Mouse (Mus musculus) forebrain, embryonic 14.5 days (tissue): Measurements from ENCODE around the gene Fam160a1. TPM values are rescaled to one million over a fixed set of nuclear protein-coding genes. Genes with fewer than 3 reads are reported as not detected.

Experiments used
- ATAC-seq: fragments of 200-750 bp; cut with Nextera tagmentation; 2 replicates; pipeline ENCODE4 v1.8.0; 2017; ENCODE audit warnings: mild to moderate bottlenecking, moderate library complexity
- DNase-seq: peaks from one replicate; pipeline ENCODE4 v3.0.0-alpha.2; 2015; ENCODE audit warnings: low spot score
- H3K27ac ChIP-seq: fragments of 300-500 bp; sonication (generic); 2 replicates; pipeline ENCODE4 v1.5.1; 2014; ENCODE audit warnings: low read depth, mild to moderate bottlenecking, control low read depth, low read length, moderate library complexity
- H3K27me3 ChIP-seq: fragments of 300-500 bp; sonication (generic); replicated peaks from 2 replicates; pipeline ENCODE4 v1.6.1; 2014; ENCODE audit warnings: low read length, control low read depth, mixed read lengths; ENCODE audit not compliant: control insufficient read depth, insufficient read depth
- H3K36me3 ChIP-seq: fragments of 300-500 bp; sonication (generic); 2 replicates; pipeline ENCODE4 v1.6.1; 2014; ENCODE audit warnings: low read length, control low read depth; ENCODE audit not compliant: control insufficient read depth, insufficient read depth
- H3K4me1 ChIP-seq: fragments of 300-500 bp; sonication (generic); 2 replicates; pipeline ENCODE4 v1.6.1; 2014; ENCODE audit warnings: antibody characterized with exemption, low read length, control low read depth; ENCODE audit not compliant: control insufficient read depth, insufficient read depth
- H3K4me2 ChIP-seq: fragments of 300-500 bp; sonication (generic); 2 replicates; pipeline ENCODE4 v1.6.1; 2014; ENCODE audit warnings: mild to moderate bottlenecking, control low read depth, low read length
- H3K4me3 ChIP-seq: fragments of 300-500 bp; sonication (generic); 2 replicates; pipeline ENCODE4 v1.5.1; 2014; ENCODE audit warnings: low read depth, low read length, control low read depth
- H3K9ac ChIP-seq: fragments of 300-500 bp; sonication (generic); 2 replicates; pipeline ENCODE4 v1.6.1; 2014; ENCODE audit warnings: mild to moderate bottlenecking, low read length, control low read depth, moderate library complexity
- H3K9me3 ChIP-seq: fragments of 300-500 bp; sonication (generic); replicated peaks from 2 replicates; pipeline ENCODE4 v1.6.1; 2016; ENCODE audit warnings: low read length, control low read depth, mixed read lengths; ENCODE audit not compliant: control insufficient read depth
- WGBS: fragments of 180-500 bp; shearing (Covaris S2); extraction: QIAGEN DNeasy Blood & Tissue Kit; methylation state at CpG from one replicate; pipeline ENCODE4 v1.1.7; 2014; 5-methylcytosine and 5-hydroxymethylcytosine counted together
- polyA plus RNA-seq: library from polyadenylated mRNA; unstranded; fragments of >200 nt; fragmentation: Nextera tagmentation; extraction: Ambion mirVana; gene quantifications from 2 replicates; pipeline ENCODE4 v1.2.1, GENCODE M21; 2014

Fam160a1 gene
- polyA plus RNA-seq, 1 experiment from 2014 or later = 0.51 TPM

DNA sequence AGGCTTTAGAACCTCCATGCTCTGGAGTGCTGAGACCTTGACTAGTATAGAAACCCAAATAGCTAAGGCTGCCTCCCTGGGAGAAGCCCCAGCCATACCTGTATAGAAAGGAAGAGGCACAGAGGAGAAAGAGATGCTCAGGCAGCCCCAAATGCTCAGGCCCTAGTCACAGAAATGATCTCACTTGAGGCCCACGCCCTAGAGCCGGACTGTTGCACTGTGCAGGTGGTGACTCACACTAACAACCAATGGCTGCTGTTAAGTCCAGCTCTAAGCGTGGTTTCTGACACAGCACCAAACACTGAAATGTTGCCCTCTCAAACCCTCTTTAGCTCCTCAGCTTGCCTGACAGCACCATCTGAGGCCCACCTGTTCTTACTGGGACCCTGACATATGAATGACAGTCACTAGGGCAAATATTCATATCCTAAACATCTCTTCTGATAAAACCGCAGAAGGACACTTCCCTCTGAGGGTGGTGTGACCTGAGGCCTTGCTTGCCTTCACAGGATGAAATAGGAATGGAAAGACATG, 101.3 kb downstream of the Fam160a1 start:
- Histone ChIP-seq H3K36me3 (no peaks in the 10 kb centered on the region), H3K27me3 (no peaks in the 10 kb centered on the region), H3K4me1 (no peaks in the 10 kb centered on the region), H3K4me3 (no peak overlapping the region), H3K9me3 (no peaks in the 10 kb centered on the region), H3K9ac (no peak overlapping the region), H3K4me2 (no peak overlapping the region), H3K27ac (no peak overlapping the region)
- no peak for ATAC-seq
- no peak for DNase-seq
- 91% methylated on average over 4 of the region's 4 CpGs for WGBS

DNA sequence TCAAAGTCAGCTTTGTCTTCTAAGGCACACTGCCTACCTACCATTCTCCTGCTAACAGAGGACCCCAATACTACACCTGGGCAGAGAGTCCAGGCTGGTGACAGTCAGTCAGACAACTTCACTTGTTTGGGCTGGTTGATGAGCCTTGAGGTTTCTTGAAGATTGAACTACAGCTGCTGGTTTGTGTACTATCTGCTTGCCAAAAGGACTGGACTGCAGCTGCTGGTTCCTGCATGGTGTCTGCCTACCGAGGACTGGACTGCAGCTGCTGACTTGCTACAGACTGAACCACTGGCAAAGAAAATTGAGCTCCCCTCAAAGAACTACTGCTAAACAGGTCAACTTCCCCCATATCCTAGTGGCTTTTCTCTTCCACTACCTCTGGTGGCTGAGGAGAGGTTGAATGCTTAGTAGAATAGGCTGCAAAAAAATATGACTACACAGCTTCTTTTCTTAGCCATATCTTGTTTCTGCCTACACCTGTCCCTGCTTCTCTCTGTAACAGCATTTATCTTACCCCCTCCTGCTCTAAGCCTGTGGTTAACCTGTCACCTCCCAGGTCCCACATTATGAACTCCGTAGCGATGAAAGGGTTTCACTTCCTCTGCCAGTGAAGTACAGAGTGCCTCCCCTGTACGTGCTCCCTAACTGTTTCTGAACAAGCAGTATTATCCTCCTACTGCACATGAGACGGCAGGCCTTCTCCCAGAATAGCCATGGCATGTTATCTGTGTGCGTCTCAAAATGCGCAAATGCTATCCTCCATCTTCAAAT, 103.0 kb downstream of the Fam160a1 start:
- no peak overlapping the region for H3K4me3 ChIP-seq
- WGBS = 87% methylated on average over 7 of the region's 7 CpGs

DNA sequence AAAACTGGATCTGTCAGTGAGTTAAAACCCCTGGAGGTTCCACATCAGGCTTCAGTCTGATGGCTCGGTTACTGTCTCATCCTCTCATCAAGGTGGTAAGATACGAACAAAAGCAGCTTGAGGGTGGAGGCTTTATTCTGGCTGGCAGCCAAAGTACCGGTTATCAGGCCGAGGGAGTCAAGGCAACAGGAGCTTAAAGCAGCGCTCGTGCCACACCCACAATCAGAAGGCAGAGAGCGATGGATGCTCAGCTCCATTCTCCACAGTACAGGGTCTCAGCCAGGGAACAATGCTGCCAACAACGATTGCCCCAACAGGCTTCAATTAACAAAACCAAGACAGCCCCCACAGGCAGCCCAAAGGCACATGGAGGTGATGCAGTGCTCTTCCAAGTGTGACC, 106.4 kb downstream of the Fam160a1 start:
- ATAC-seq = no peak
- 31% methylated on average over 8 of the region's 8 CpGs for WGBS
- no peaks in the 10 kb centered on the region for H3K27me3 ChIP-seq

More for the DNA sequence above, 103.0 kb downstream of the Fam160a1 start:
- Histone ChIP-seq H3K9me3 (no peaks in the 10 kb centered on the region), H3K36me3 (no peaks in the 10 kb centered on the region), H3K4me1 (no peaks in the 10 kb centered on the region), H3K9ac (no peak overlapping the region), H3K4me2 (no peak overlapping the region), H3K27me3 (no peaks in the 10 kb centered on the region), H3K27ac (no peak overlapping the region)
- DNase-seq (no peak), ATAC-seq (no peak)

DNA sequence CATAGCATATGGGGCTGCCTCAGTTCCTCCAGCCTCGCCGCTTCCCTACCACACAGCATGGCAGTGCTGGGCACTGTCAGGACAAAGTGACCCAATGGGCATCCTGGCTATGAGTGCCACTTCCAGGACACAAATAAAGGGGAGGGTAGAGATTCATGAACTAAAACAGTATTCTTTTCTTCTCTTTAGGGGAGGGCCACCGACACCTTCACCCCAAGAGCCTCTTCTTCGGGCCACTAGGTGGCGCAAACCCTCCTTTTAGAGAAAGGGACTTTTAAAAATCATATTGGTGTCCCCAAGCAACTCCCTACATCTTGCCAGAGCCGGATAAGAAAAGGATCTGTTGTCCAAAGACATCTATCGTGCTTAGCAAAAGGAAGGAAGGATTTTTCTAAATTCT, 109.7 kb downstream of the Fam160a1 start:
- Histone ChIP-seq H3K4me3 (no peak overlapping the region), H3K4me2 (no peak overlapping the region), H3K4me1 (no peaks in the 10 kb centered on the region), H3K27ac (no peak overlapping the region), H3K36me3 (no peaks in the 10 kb centered on the region), H3K27me3 (no peaks in the 10 kb centered on the region), H3K9me3 (no peaks in the 10 kb centered on the region), H3K9ac (no peak overlapping the region)
- DNase-seq = peak; percentile 66
- ATAC-seq = peak; percentile 52
- WGBS = 36% methylated on average over 7 of the region's 7 CpGs

More for the DNA sequence above, 106.4 kb downstream of the Fam160a1 start:
- H3K4me1 ChIP-seq = no peaks in the 10 kb centered on the region
- H3K4me2 ChIP-seq = no peak overlapping the region
- H3K36me3 ChIP-seq = no peaks in the 10 kb centered on the region
- H3K4me3 ChIP-seq = no peak overlapping the region
- no peak for DNase-seq
- H3K9ac ChIP-seq = no peak overlapping the region
- H3K27ac ChIP-seq = no peak overlapping the region
- no peaks in the 10 kb centered on the region for H3K9me3 ChIP-seq

DNA sequence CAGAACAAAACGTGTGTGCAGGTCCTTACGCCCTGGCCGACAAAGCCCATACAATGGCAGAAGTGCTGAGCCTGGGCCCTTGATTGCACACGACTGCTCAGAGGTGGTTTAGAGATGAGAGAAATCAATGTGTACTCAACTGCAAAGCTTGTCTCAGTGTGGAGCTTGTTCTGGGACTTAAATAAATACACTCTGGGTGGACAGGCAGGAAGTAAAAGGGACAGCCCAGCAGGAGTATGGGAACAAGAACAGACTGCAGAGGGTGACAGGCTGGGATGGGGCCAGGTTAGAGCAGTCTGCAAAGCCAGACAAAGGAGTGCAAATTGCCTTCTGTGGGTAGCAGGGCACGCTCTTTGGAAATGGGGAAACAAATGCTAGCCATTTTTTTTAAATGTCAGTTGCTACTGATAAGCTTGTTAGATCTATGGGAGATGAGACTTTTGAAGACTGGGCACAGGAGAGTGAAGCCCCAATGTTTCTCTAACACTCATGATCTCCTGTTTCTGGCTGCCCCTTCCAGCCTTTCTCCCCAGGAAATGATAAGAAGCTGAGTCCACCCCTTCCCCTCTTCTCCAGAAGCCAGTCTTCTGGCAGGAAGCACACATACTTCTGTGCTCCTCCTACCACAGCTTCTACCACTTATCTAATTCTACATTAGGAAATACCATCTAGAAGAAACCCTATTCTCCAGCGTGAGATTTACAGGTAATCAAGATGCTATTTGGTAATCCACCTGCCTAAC, 113.8 kb downstream of the Fam160a1 start:
- H3K4me3 ChIP-seq = no peak overlapping the region
- H3K9ac ChIP-seq = no peak overlapping the region
- no peaks in the 10 kb centered on the region for H3K4me1 ChIP-seq
- DNase-seq (peak; percentile 11), ATAC-seq (no peak)
- H3K36me3 ChIP-seq = no peaks in the 10 kb centered on the region
- H3K9me3 ChIP-seq = no peaks in the 10 kb centered on the region
- H3K27me3 ChIP-seq = no peaks in the 10 kb centered on the region
- no peak overlapping the region for H3K4me2 ChIP-seq
- 53% methylated on average over 6 of the region's 6 CpGs for WGBS
- H3K27ac ChIP-seq = no peak overlapping the region

DNA sequence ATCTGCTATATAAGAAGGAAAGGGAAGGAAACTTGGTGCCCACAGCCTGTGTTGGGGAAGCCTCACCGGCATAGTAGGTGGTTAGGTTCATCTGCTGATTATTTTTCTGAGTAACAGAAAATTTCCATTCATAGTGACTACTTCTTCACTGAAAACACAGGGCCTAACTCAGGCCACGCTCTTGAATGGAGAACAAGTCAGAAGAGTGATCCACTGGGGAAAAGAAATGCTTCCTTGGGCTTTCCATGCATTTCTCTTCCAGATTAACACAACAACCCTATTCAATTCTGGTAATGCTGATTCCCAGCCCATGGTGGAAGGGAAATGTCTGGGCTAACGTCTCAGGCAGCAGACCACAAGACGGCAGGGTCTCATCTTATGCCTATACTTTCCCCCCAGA, 118.6 kb downstream of the Fam160a1 start:
- ATAC-seq (no peak), DNase-seq (no peak)
- no peak overlapping the region for H3K4me2 ChIP-seq
- no peak overlapping the region for H3K4me3 ChIP-seq
- H3K27ac ChIP-seq = no peak overlapping the region
- no peak overlapping the region for H3K9ac ChIP-seq
- no peaks in the 10 kb centered on the region for H3K36me3 ChIP-seq
- H3K27me3 ChIP-seq = no peaks in the 10 kb centered on the region
- H3K4me1 ChIP-seq = no peaks in the 10 kb centered on the region
- no peaks in the 10 kb centered on the region for H3K9me3 ChIP-seq
- 80% methylated on average over 4 of the region's 4 CpGs for WGBS

DNA sequence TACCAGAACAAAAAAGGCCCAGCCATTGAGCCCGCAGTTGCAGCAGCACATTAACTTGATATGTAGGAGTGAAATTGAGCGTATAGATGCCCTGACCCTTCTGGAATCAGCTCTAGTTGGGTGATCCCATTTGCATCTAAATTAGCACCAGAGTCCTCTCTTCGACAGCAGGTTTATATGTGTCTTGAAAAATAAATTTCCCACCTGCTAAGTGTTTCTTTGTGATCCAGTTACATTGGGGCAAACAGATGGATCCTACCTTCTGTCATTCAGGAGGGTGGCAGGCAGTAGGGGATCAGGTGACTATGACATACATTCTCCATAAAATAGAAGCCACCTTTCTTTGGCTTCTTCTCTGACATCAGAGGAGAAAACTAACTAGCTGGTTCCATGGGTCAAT, 122.0 kb downstream of the Fam160a1 start:
- DNase-seq (no peak), ATAC-seq (no peak)
- 71% methylated on average over 3 of the region's 3 CpGs for WGBS

DNA sequence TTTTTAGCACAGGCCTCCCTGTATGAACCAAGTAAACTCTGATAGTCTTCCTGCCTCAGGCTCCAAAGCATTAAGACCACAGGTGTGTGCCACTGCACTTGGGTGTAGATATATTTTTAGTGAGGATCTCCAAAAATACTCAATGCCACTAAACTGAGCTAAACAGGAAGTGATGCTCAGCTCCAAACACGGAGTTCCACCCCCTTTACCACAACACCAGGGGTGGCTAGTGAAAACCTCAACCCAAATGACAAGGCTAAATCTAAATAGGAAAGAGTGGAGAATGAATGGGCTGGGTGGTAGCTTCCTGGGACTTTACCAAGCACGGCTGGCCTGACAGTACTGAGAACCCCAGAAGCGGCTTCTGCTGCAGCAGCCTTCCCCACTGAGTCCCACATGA, 124.1 kb downstream of the Fam160a1 start:
- DNase-seq (no peak), ATAC-seq (no peak)
- no peaks in the 10 kb centered on the region for H3K9me3 ChIP-seq
- no peak overlapping the region for H3K4me3 ChIP-seq
- WGBS = 29% methylated on average over 3 of the region's 3 CpGs
- no peak overlapping the region for H3K27ac ChIP-seq
- no peak overlapping the region for H3K4me2 ChIP-seq
- H3K36me3 ChIP-seq = no peaks in the 10 kb centered on the region
- no peaks in the 10 kb centered on the region for H3K27me3 ChIP-seq
- no peaks in the 10 kb centered on the region for H3K4me1 ChIP-seq
- no peak overlapping the region for H3K9ac ChIP-seq

More for the DNA sequence above, 122.0 kb downstream of the Fam160a1 start:
- Histone ChIP-seq H3K27ac (no peak overlapping the region), H3K27me3 (no peaks in the 10 kb centered on the region), H3K4me1 (no peaks in the 10 kb centered on the region), H3K36me3 (no peaks in the 10 kb centered on the region), H3K9me3 (no peaks in the 10 kb centered on the region), H3K9ac (no peak overlapping the region), H3K4me3 (no peak overlapping the region), H3K4me2 (no peak overlapping the region)

DNA sequence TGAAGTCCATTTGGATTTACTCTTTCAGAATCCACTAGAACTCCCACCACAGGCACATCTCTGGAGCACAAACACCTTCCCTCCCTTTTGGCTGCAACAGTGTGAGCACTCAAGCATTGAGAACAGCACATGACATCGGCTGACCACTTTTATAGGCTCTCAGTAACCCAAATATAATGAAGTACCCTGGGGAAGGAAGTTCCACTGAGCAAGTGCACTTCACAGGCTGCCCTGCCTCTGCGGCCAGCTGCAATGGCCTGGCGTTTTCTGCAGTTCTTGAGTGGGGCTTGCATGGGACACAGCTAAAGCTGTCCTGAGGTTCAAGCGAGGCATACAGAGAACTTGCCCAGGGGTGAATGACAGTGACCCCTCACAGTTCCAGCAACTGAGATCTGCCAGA, 126.0 kb downstream of the Fam160a1 start:
- ATAC-seq (no peak), DNase-seq (no peak)
- H3K27me3 ChIP-seq = no peaks in the 10 kb centered on the region
- H3K9me3 ChIP-seq = no peaks in the 10 kb centered on the region
- H3K36me3 ChIP-seq = no peaks in the 10 kb centered on the region
- no peaks in the 10 kb centered on the region for H3K4me1 ChIP-seq
- H3K4me3 ChIP-seq = no peak overlapping the region
- no peak overlapping the region for H3K9ac ChIP-seq
- 60% methylated on average over 4 of the region's 4 CpGs for WGBS
- H3K27ac ChIP-seq = no peak overlapping the region
- H3K4me2 ChIP-seq = no peak overlapping the region
